Mouse (Mus musculus): Measurements from ENCODE around the gene Fbln1.

- TF ChIP-seq CTCF (IDR thresholded peaks at IDR 0.05; ENCODE audit: control insufficient read depth, insufficient read depth, insufficient replicate concordance, low read depth, low read length) (no peak), POLR2A (IDR thresholded peaks at IDR 0.05; ENCODE audit: control insufficient read depth, low read depth, low read length) (no peak)
These were observed 128.5 kb downstream of the Fbln1 start for GRCm38 (mm10) chr15:85334234-85334633.

All from testis, adult 2 months (tissue).